Mouse (Mus musculus): ENCODE measurements around the gene Mrgprb5. TPM values are rescaled to one million over a fixed set of nuclear protein-coding genes. Genes with fewer than 3 reads are reported as not detected.
"Not testable (repeated sequence)": the region's sequence is repeated elsewhere in the genome, so short reads cannot be mapped to it uniquely, and the experiment has no call there.

The Mrgprb5 gene
- total RNA-seq (2021), result not detected
- long read RNA-seq, experiment 1, result 0 reads
- long read RNA-seq, experiment 2, result 0 reads

- DNase-seq (ENCODE audit: low spot score in 2 of 2), result no peak
These were observed at the start of gene Mrgprb5 for GRCm38 (mm10) chr7:48168919-48169318. Mrgprb5 (minus strand) TSS chr7:48169019.

DNA sequence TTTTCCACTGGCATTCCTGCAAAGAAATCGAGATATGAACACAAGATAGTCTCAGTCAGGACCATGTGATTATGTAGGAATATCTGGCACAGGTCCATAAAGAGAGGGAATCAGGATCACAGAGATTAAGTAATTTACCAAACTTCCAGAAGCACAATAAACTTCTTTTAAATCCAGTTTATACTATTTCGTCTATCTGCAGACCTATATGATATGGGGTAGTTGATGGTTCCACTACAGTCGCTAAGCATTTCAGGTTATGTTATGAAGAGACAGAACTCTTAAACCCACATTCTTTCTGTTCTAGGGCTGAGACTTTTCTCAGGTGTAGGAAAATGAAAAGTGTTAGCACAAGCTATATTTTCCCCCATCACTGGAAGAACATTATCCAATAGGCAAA is 30.4 kb upstream of the Mrgprb5 start, which contains the start of gene Mrgprb4:
TSS of gene Mrgprb4 (minus strand) at position 101 of the 400 bp plus-strand sequence.
- DNase-seq (ENCODE audit: low spot score in 2 of 2), result no peak

DNA sequence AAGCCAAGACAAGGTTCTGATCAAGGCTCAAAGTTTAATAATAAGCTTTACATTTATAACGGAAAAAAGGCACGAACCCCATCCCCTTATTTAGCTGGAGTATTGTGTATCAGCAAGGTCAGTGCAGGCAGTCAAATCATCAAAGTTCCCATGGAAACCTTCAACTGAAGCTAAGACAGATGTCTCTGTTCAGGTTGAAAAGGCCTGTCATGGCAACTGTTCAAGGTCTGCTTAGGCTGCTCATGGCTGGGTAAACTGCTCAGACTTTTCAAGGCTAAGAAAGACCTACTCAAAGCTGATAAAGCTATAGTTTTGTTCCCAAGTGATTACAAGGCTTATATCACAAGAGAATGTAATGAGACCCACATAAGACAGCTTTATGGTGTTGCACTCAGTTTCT is 1.3 kb downstream of the Mrgprb5 start:
- DNase-seq (ENCODE audit: low spot score in 2 of 2), result no peak

DNA sequence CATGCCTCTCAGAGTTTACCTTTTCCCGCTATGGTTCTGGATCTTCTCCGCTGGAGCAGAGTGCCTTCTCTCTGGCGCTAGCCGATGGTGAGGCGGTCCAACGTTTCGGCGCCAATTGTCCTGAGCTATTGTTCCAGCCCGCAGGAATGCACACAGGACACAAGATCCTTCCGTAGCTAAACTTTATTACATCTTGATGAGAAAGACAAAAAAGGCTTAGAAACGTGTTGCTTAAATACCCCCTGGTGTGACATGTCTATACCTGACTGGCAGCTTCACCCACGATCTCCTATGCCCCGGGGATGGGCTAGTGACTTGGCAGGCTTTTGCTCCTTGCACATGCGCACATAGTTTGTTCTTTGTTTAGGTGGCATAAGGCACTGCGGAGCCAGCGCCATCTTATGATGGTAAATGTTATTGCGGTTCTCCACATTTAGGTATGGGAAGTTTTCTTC is 30.5 kb downstream of the Mrgprb5 start:
- DNase-seq (ENCODE audit: low spot score in 2 of 2), result no peak

- DNase-seq (ENCODE audit: low spot score in 2 of 2), result no peak
These were observed 31.4 kb downstream of the Mrgprb5 start for GRCm38 (mm10) chr7:48137216-48138077.

GRCm38 (mm10) chr7:48132674-48133073 is 36.1 kb downstream of the Mrgprb5 start:
- no peak for DNase-seq (ENCODE audit: low spot score in 2 of 2)

GRCm38 (mm10) chr7:48132247-48132646 is 36.6 kb downstream of the Mrgprb5 start:
- not testable (repeated sequence) for DNase-seq (ENCODE audit: low spot score in 2 of 2)

GRCm38 (mm10) chr7:48131820-48132219 is 37.0 kb downstream of the Mrgprb5 start:
- DNase-seq (ENCODE audit: low spot score in 2 of 2), result not testable (repeated sequence)

DNA sequence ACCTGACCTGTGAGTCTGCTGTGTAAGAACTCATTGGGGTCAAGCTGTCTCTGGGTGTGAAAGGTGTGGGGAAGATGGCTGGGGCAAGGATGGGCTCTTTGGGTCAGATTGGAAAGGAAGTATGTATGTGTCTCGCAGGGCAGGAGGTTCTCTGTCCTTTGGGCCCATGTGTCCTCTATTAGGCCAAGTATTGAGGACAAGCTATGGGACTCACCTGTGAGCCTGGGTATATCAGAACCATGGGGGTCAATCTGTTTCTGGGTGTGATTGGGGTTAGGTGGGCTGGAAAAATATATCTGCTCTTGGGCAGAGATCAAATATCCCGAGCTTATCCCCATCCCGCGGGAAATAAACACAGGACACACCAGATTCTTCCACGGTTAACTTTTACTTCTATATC is 45.0 kb downstream of the Mrgprb5 start:
- no peak for DNase-seq (ENCODE audit: low spot score in 2 of 2)

Other genes with a start within 250 kb of the Mrgprb5 start
- not detected for gene Mrgpra4, start 186.9 kb downstream of the Mrgprb5 start, total RNA-seq (2021)
- gene Mrgprx1, start 141.4 kb downstream of the Mrgprb5 start, total RNA-seq (2021), result not detected
- gene Mrgprb4, start 30.3 kb upstream of the Mrgprb5 start, total RNA-seq (2021), result not detected
- not detected for gene Mrgprb8, start 219.5 kb upstream of the Mrgprb5 start, total RNA-seq (2021)